Mouse (Mus musculus): ENCODE measurements around the gene Wrap53.
"Not testable (repeated sequence)": the region's sequence is repeated elsewhere in the genome, so short reads cannot be mapped to it uniquely, and the experiment has no call there.

Wrap53 gene

GRCm38 (mm10) chr11:69532480-69533150 lies 47.4 kb downstream of the Wrap53 start:
- no peak for DNase-seq (ENCODE audit: low spot score in 2 of 2)

- DNase-seq (ENCODE audit: low spot score in 2 of 2): not testable (repeated sequence)
These were observed 49.3 kb downstream of the Wrap53 start for GRCm38 (mm10) chr11:69530755-69531154.

- DNase-seq (ENCODE audit: low spot score in 2 of 2): not testable (repeated sequence)
These were observed 49.8 kb downstream of the Wrap53 start for GRCm38 (mm10) chr11:69530281-69530680.

GRCm38 (mm10) chr11:69528031-69528390 lies 52.0 kb downstream of the Wrap53 start:
- no peak for DNase-seq (ENCODE audit: low spot score in 2 of 2)

GRCm38 (mm10) chr11:69527098-69528030 lies 52.7 kb downstream of the Wrap53 start:
- peak; percentile 52 to 62 for DNase-seq (ENCODE audit: low spot score in 2 of 2)

- no peak for DNase-seq (ENCODE audit: low spot score in 2 of 2)
These were observed 53.4 kb downstream of the Wrap53 start for GRCm38 (mm10) chr11:69526631-69527030.

GRCm38 (mm10) chr11:69525661-69526060 lies 54.4 kb downstream of the Wrap53 start:
- no peak for DNase-seq (ENCODE audit: low spot score in 2 of 2)

GRCm38 (mm10) chr11:69523651-69524050 lies 56.4 kb downstream of the Wrap53 start:
- no peak for DNase-seq (ENCODE audit: low spot score in 2 of 2)

GRCm38 (mm10) chr11:69521526-69522149 lies 58.4 kb downstream of the Wrap53 start:
- no peak for DNase-seq (ENCODE audit: low spot score in 2 of 2)

GRCm38 (mm10) chr11:69519976-69520375 lies 60.1 kb downstream of the Wrap53 start:
- no peak for DNase-seq (ENCODE audit: low spot score in 2 of 2)

GRCm38 (mm10) chr11:69516661-69517060 lies 63.4 kb downstream of the Wrap53 start:
- no peak for DNase-seq (ENCODE audit: low spot score in 2 of 2)

- DNase-seq (ENCODE audit: low spot score in 2 of 2): no peak
These were observed 63.9 kb downstream of the Wrap53 start for GRCm38 (mm10) chr11:69516151-69516640.

- DNase-seq (ENCODE audit: low spot score in 2 of 2): peak; percentile 72 to 85
These were observed 66.2 kb downstream of the Wrap53 start for GRCm38 (mm10) chr11:69513840-69514239.
